Comparison of ENCODE assay signal across 8 mouse cellular contexts in the genomic region with DNA sequence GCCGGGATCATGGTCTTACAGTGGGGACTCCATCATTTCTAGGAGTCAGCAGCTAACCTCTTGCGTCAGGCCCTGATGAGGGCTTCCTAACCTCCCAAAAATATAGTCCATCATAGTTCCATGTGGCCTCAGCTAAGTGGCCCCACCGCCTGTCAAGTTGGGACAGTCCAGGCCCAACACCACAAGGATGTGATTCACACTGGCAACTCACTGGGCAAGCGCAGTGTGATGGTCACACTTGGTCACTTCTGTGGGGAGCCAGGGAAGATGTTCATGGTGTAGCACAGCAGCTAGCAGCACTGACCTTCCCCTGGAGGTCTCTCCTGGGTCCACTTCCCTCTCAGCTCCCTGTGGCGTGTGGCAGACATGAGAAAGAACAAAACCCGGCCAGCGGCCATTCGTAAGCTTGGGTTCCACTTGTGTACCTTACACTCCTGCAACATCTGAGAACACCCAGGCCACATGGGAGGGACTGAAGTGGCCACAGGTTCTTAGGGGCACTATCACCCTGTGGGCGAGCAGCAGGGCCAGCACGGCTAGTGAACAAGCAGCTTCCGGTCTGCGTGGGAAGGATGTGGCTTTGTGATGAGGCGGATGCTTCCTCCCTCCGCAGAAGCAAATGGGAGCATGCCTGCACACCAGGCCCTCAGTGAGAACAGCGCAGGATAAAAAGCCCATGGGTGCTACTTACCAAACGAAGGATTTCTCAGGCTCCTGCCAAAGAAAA. TPM values are rescaled to one million over a fixed set of nuclear protein-coding genes. Genes with fewer than 3 reads are reported as not detected.
DNase-seq lines count a peak whose midpoint lies in the region; ATAC-seq lines count a peak whose summit lies in the region.

No protein-coding gene starts in this region.

- H3K36me3 ChIP-seq in forebrain, embryonic 14.5 days (ENCODE audit: control insufficient read depth, insufficient read depth, low read length) = peaks cover 35% of the 10 kb centered on the region
- H3K36me3 ChIP-seq in forebrain, embryonic 13.5 days (ENCODE audit: poor library complexity, severe bottlenecking) = peaks cover 39% of the 10 kb centered on the region
- peaks cover 10% of the 10 kb centered on the region for H3K36me3 ChIP-seq in midbrain, embryonic 15.5 days (replicated peaks)

- ATAC-seq in forebrain, embryonic 14.5 days = no peak
- ATAC-seq in forebrain, embryonic 13.5 days = no peak; the same call in none of the 2 replicates
- peak; percentile 12; the same call in 1 of the 2 replicates for ATAC-seq in erythroblast, adult 5-6 weeks (replicated peaks; ENCODE audit: low FRiP score, poor library complexity, severe bottlenecking)
- ATAC-seq in midbrain, embryonic 15.5 days (replicated peaks) = peak; percentile 13

- peaks cover 4% of the 10 kb centered on the region; the same call in 1 of the 2 replicates for H3K4me1 ChIP-seq in forebrain, embryonic 14.5 days (ENCODE audit: control insufficient read depth, insufficient read depth, low read length)
- H3K4me1 ChIP-seq in forebrain, embryonic 13.5 days = peaks cover 8% of the 10 kb centered on the region
- H3K4me1 ChIP-seq in midbrain, embryonic 15.5 days = peaks cover 8% of the 10 kb centered on the region

- WGBS in forebrain, embryonic 14.5 days = 91% methylated on average over 16 of the region's 16 CpGs
- WGBS in forebrain, embryonic 13.5 days = 85% methylated on average over 16 of the region's 16 CpGs
- WGBS in midbrain, embryonic 15.5 days = 88% methylated on average over 16 of the region's 16 CpGs

- 0 out of 2 replicates have a peak overlapping the region, but pooled peaks have one; percentile 21 for H3K9ac ChIP-seq in forebrain, embryonic 14.5 days (ENCODE audit: low read length)
- H3K9ac ChIP-seq in forebrain, embryonic 13.5 days = no peak overlapping the region
- no peak overlapping the region for H3K9ac ChIP-seq in midbrain, embryonic 15.5 days

- H3K4me2 ChIP-seq in forebrain, embryonic 14.5 days (ENCODE audit: low read length) = no peak overlapping the region
- no peak overlapping the region for H3K4me2 ChIP-seq in forebrain, embryonic 13.5 days
- H3K4me2 ChIP-seq in midbrain, embryonic 15.5 days = no peak overlapping the region

- H3K27me3 ChIP-seq in forebrain, embryonic 14.5 days (replicated peaks; ENCODE audit: control insufficient read depth, insufficient read depth, low read length) = no peaks in the 10 kb centered on the region
- H3K27me3 ChIP-seq in forebrain, embryonic 13.5 days = no peaks in the 10 kb centered on the region
- H3K27me3 ChIP-seq in midbrain, embryonic 15.5 days (replicated peaks) = no peaks in the 10 kb centered on the region

- H3K4me3 ChIP-seq in forebrain, embryonic 14.5 days (ENCODE audit: low read depth, low read length) = no peak overlapping the region
- H3K4me3 ChIP-seq in forebrain, embryonic 13.5 days = no peak overlapping the region
- H3K4me3 ChIP-seq in midbrain, embryonic 15.5 days = no peak overlapping the region

- no peaks in the 10 kb centered on the region for H3K9me3 ChIP-seq in forebrain, embryonic 14.5 days (replicated peaks; ENCODE audit: control insufficient read depth, low read length)
- no peaks in the 10 kb centered on the region for H3K9me3 ChIP-seq in forebrain, embryonic 13.5 days (replicated peaks)
- no peaks in the 10 kb centered on the region for H3K9me3 ChIP-seq in midbrain, embryonic 15.5 days

- H3K27ac ChIP-seq in forebrain, embryonic 14.5 days (ENCODE audit: low read depth, low read length) = no peak overlapping the region
- H3K27ac ChIP-seq in forebrain, embryonic 13.5 days = no peak overlapping the region
- H3K27ac ChIP-seq in midbrain, embryonic 15.5 days = no peak overlapping the region

- DNase-seq in forebrain, embryonic 14.5 days (ENCODE audit: low spot score) = no peak
- peak; percentile 85 for DNase-seq in 416B (ENCODE audit: low read depth)
- no peak for DNase-seq in frontal cortex, postnatal 14 days (ENCODE audit: low spot score in 2 of 2)
- no peak for DNase-seq in layer of hippocampus, adult 8-10 months (ENCODE audit: low spot score in 2 of 2)
- no peak for DNase-seq in testis, postnatal 10 days (ENCODE audit: low spot score)

RNA-seq across cellular contexts. Expression of gene D10Jhu81e, which starts 9.1 kb away (rescaled TPM):
- polyA plus RNA-seq in forebrain, embryonic 14.5 days (2014; fragmentation: Nextera tagmentation; extraction: Ambion mirVana) = 25.0 and 33.0 TPM in 2 replicates
- polyA plus RNA-seq in forebrain, embryonic 13.5 days (2015; fragmentation: Nextera tagmentation; extraction: Ambion mirVana) = 18.9 and 22.4 TPM in 2 replicates
- total RNA-seq in erythroblast, adult 5-6 weeks (2015; ENCODE audit: low replicate concordance) = 13.6 and 14.6 TPM in 2 replicates
- 11.8 and 18.5 TPM in 2 replicates for total RNA-seq in erythroblast, adult 5-6 weeks (2017; ENCODE audit: low replicate concordance)
- polyA plus RNA-seq in midbrain, embryonic 15.5 days (2015; fragmentation: Nextera tagmentation; extraction: Ambion mirVana) = 22.8 and 28.7 TPM in 2 replicates
- total RNA-seq in layer of hippocampus, adult 8-10 months (2022) = 100 to 1,000 TPM; 120 to 134 (median 127) TPM

RNA-seq across cellular contexts. Expression of gene Pwp2, which starts 24.4 kb away (rescaled TPM):
- 16.4 and 17.8 TPM in 2 replicates for polyA plus RNA-seq in forebrain, embryonic 14.5 days (2014; fragmentation: Nextera tagmentation; extraction: Ambion mirVana)
- 19.1 and 23.0 TPM in 2 replicates for polyA plus RNA-seq in forebrain, embryonic 13.5 days (2015; fragmentation: Nextera tagmentation; extraction: Ambion mirVana)
- total RNA-seq in erythroblast, adult 5-6 weeks (2015; ENCODE audit: low replicate concordance) = 0.19 TPM in 1 of 2 replicates, not detected in the other
- total RNA-seq in erythroblast, adult 5-6 weeks (2017; ENCODE audit: low replicate concordance) = 5.5 and 5.9 TPM in 2 replicates
- 18.1 and 18.4 TPM in 2 replicates for polyA plus RNA-seq in midbrain, embryonic 15.5 days (2015; fragmentation: Nextera tagmentation; extraction: Ambion mirVana)
- total RNA-seq in layer of hippocampus, adult 8-10 months (2022) = 10 to 100 TPM; 19.6 to 22.1 (median 20.3) TPM

Comparison
In these comparisons a context has a peak if more than half of its experiments do, and no peak if none do; other contexts are left out.
1. ATAC-seq: peak in erythroblast, adult 5-6 weeks (single experiment) and midbrain, embryonic 15.5 days (single experiment); none in forebrain, embryonic 14.5 days (single experiment) and forebrain, embryonic 13.5 days (single experiment).